ENCODE assay signal across 33 mouse cellular contexts in genomic region chr1:143684849-143685248, GRCm38 (mm10). TPM values are rescaled to one million over a fixed set of nuclear protein-coding genes. Genes with fewer than 3 reads are reported as not detected.
"Had no signal": no experiment of that assay in that cellular context is flagged by ENCODE, and none has a peak within 500 bp of the region (broad histone marks: within the 10 kb centered on the region; RNA-seq: fewer than 3 reads in every experiment).

No protein-coding gene starts in this region.

- H3K4me1 ChIP-seq: limb, embryonic 10.5 days; limb, embryonic 12.5 days; limb, embryonic 13.5 days; limb, embryonic 15.5 days; liver, embryonic 12.5 days; liver, embryonic 13.5 days; liver, embryonic 15.5 days; lung, embryonic 15.5 days; midbrain, embryonic 10.5 days; midbrain, embryonic 12.5 days; midbrain, embryonic 13.5 days; midbrain, embryonic 15.5 days had no signal

- H3K4me3 ChIP-seq: limb, embryonic 10.5 days; limb, embryonic 12.5 days; limb, embryonic 13.5 days; limb, embryonic 15.5 days; liver, embryonic 12.5 days; liver, embryonic 13.5 days; liver, embryonic 15.5 days; lung, embryonic 15.5 days; megakaryocyte, embryonic 14.5 days; midbrain, embryonic 10.5 days; midbrain, embryonic 12.5 days; midbrain, embryonic 13.5 days; midbrain, embryonic 15.5 days; myocyte had no signal

- H3K4me2 ChIP-seq: limb, embryonic 12.5 days; limb, embryonic 13.5 days; limb, embryonic 15.5 days; liver, embryonic 11.5 days; liver, embryonic 12.5 days; liver, embryonic 13.5 days; liver, embryonic 15.5 days; lung, embryonic 14.5 days; lung, embryonic 15.5 days; midbrain, embryonic 11.5 days; midbrain, embryonic 12.5 days; midbrain, embryonic 13.5 days; midbrain, embryonic 15.5 days had no signal

- H3K9me3 ChIP-seq: limb, embryonic 10.5 days; limb, embryonic 12.5 days; limb, embryonic 13.5 days; limb, embryonic 15.5 days; liver, embryonic 12.5 days; liver, embryonic 13.5 days; liver, embryonic 15.5 days; lung, embryonic 15.5 days; megakaryocyte, embryonic 14.5 days; midbrain, embryonic 10.5 days; midbrain, embryonic 12.5 days; midbrain, embryonic 13.5 days; midbrain, embryonic 15.5 days had no signal

- H3K9ac ChIP-seq: limb, embryonic 12.5 days; limb, embryonic 13.5 days; limb, embryonic 15.5 days; liver, embryonic 12.5 days; liver, embryonic 13.5 days; liver, embryonic 14.5 days; liver, embryonic 15.5 days; liver, postnatal 0 days; lung, embryonic 14.5 days; lung, embryonic 15.5 days; midbrain, embryonic 12.5 days; midbrain, embryonic 13.5 days; midbrain, embryonic 15.5 days had no signal

- DNase-seq: left cerebral cortex, postnatal 4 days; liver; liver, embryonic 13.5 days; liver, postnatal 0 days; lung, adult 18-20 months; lung, adult 2 months; lung, embryonic 14.5 days; lung, postnatal 10 days; lung, postnatal 14 days; lung, postnatal 36 days; lung, postnatal 4 days; midbrain, embryonic 14.5 days had no signal

- H3K27me3 ChIP-seq: limb, embryonic 12.5 days; limb, embryonic 13.5 days; limb, embryonic 15.5 days; liver, embryonic 12.5 days; liver, embryonic 13.5 days; liver, embryonic 15.5 days; lung, embryonic 15.5 days; megakaryocyte, embryonic 14.5 days; midbrain, embryonic 12.5 days; midbrain, embryonic 13.5 days; midbrain, embryonic 15.5 days had no signal

- ATAC-seq: liver, embryonic 12.5 days; liver, postnatal 0 days; lung, postnatal 0 days; midbrain, embryonic 13.5 days; midbrain, embryonic 15.5 days; midbrain, embryonic 16.5 days had no signal

- H3K27ac ChIP-seq: limb, embryonic 10.5 days; limb, embryonic 12.5 days; limb, embryonic 13.5 days; limb, embryonic 15.5 days; liver, embryonic 12.5 days; liver, embryonic 13.5 days; liver, embryonic 14.5 days; liver, embryonic 15.5 days; lung, embryonic 15.5 days; macrophage; midbrain, embryonic 10.5 days; midbrain, embryonic 12.5 days; midbrain, embryonic 13.5 days; midbrain, embryonic 15.5 days had no signal

RNA-seq across cellular contexts. Expression of gene B3galt2, which starts 44.4 kb away (rescaled TPM):
- total RNA-seq: megakaryocyte progenitor cell, adult 5-6 weeks had no signal
- polyA plus RNA-seq: liver, adult 2 months; macrophage had no signal
